Mouse (Mus musculus) megakaryocyte-erythroid progenitor cell, adult 5-6 weeks (primary cell): Measurements from ENCODE around the gene Alppl2. TPM values are rescaled to one million over a fixed set of nuclear protein-coding genes. Genes with fewer than 3 reads are reported as not detected.

Source experiments
- ATAC-seq: replicated peaks from 2 replicates; pipeline ENCODE4 v1.8.0; 2016; ENCODE audit warnings: mild to moderate bottlenecking, inconsistent platforms; ENCODE audit not compliant: severe bottlenecking, poor library complexity, low FRiP score, low TSS enrichment
- total RNA-seq, 2 experiments: library from RNA; stranded (forward) in 1 of 2; stranded (reverse) in 1 of 2; fragments of 200-1000, 215-1000 nt in 1 of 2; fragments of >200 nt in 1 of 2; fragmentation: Nextera tagmentation in 1 of 2; gene quantifications; 2 replicates each; pipeline ENCODE4 v1.2.3; 2014 to 2017

The Alppl2 gene
- total RNA-seq (2014; fragmentation: Nextera tagmentation) (not detected in 2 replicates), total RNA-seq (2017) (not detected in 2 replicates)

DNA sequence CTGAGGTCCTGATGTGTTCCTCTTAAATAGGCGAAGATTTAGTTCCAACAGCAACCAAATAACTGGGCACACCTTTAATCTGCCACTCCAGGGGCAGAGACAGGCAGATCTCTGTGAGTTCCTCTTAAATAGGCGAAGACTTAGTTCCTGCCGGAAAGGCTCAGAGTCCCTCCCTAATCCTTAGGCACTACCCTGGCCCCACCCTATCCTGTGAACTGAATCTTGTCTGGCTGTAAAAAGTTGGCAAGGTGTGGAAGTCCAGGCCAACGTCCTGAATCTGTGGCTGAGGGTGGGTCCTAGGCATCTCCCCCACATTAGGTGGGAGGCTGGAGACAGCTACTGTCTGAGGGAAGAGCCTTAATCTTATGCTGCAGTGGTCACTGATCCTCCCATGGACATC is at the start of gene Alppl2:
Alppl2 (minus strand) TSS at position 101 of the 400 bp plus-strand sequence.
- ATAC-seq: no peak

DNA sequence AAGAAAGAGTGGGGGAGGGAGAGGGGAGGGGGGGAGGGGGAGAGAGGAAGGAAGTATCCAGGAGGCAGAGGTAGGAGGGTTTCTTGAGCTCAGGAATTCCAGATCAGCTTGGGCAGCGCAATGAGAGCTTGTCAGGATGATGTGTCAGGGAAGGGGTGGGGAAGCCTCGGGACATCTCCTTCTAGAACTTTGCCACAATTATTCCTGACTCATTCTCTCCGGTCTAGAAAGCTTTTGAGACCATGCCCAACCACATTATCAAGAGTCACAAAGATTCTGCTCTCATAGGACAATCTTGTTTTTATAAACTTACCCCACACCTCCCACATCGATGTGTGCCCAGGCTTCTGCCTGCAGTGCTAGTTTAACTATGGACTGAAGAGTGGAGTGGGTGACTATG is 42.1 kb upstream of the Alppl2 start:
- no peak for ATAC-seq

DNA sequence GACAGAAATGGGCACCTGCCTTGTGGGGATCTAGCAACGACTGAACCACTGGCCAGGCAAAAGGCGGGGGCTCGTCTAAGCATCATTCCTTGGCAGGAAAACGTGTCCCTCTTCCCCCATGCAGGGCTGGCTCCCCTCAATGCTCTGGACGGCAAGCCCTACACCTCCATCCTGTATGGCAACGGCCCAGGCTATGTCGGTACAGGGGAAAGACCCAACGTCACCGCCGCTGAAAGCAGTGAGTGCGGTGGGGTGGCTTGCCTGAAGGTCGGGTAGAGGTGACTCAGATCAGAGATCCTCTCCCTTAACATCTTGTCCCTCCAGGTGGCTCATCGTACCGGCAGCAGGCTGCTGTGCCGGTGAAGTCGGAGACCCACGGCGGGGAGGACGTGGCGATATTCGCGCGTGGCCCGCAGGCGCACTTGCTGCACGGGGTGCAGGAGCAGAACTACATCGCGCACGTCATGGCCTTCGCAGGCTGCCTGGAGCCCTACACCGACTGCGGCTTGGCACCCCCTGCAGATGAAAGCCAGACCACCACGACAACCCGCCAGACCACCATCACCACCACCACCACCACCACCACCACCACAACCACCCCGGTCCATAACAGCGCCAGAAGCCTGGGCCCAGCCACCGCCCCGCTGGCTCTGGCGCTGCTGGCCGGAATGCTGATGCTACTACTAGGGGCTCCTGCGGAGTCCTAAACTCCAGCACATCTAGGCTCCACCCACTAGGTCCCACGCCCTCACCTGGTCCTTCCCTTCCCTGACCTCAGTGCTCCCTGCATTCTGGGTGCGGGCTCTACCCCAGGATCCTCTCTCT is 37.7 kb upstream of the Alppl2 start:
- ATAC-seq: no peak

DNA sequence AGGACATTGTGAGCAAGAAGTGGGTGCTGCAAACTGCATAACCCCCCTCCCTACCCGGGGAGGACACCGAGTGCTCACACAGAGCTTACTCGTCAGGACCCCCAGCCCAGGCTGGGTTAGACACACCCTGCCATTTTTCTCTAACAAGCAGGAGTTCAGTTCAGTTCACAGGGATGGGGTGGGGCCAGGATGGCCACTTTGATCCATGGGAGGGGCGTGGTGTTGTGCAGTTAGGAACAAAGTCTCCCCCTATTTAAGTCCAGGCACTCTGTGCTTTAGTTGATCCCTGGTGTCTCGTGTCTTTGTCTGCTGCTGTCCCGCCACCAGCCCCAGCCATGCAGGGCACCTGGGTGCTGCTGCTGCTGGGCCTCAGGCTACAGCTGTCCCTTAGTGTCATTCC is 34.9 kb upstream of the Alppl2 start, which contains the start of gene Akp3:
Akp3 (plus strand) TSS at position 301 of the 400 bp plus-strand sequence.
- ATAC-seq: no peak

DNA sequence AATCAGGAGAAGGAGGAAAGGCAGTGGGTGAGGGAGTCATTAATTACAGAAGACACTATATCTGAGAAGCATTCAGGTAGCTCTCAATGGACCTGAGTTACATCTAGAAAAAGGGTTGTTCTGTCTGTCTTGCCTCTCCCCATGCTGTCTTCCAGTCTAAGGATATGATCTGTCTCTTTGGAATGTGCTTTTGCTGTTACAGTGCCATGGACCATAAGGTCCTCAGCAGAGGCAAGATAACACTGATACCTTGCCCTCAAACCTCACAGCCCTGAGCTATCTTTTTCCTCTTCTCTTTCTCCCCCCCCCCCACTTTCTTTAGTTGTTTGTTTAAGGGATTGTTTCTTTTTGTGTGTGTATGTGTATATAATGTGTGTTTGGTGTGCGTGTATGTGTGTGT is 25.1 kb upstream of the Alppl2 start:
- ATAC-seq: no peak

DNA sequence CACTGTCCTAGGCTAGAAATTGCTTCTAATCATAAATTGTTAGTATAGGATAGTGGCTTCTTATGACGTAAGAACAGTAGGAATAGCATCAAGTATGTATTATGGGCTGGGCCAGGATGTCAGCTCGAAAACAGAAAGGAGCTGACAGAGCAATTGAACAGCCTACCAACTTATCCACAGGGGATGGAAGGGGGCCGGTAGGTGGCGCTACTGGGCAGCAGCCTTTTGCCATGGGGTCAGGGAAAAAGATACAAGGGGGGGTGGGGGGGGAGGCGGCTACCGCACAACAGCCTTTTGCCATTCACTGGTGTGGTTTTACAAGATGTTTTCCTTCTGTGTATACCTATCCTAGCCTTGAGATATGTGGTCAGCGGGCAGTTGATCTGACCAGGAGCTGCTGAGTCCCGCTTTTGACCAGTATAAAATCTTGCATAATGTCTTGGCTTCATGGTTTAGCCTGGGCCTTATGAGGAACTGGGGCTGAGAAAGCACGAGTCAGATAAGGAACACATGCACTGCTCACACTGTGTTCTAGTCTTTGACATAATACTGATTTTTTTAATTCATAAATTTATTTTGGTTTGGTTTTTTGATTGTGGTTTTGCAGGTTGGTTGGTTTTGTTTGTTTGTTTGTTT is 22.1 kb upstream of the Alppl2 start:
- no peak for ATAC-seq

DNA sequence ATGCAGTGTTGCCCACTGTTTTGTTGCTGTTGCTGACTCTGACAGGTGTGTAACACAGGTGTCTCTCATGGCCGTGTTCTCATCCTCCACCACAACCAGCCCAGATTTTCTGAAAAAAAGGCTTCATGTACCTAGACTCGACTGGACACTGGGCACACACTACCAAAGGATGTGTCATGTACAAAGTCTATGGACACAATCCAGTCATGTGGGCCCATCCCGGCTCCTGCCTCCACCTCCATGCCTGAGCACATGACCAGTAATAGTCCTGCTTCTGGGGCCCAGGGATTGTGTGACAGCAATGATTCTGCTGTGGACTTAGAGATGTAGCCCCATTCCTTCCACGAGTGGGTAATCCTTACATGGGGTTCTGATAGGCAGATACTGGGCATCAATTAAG is 18.8 kb upstream of the Alppl2 start:
- ATAC-seq: no peak

DNA sequence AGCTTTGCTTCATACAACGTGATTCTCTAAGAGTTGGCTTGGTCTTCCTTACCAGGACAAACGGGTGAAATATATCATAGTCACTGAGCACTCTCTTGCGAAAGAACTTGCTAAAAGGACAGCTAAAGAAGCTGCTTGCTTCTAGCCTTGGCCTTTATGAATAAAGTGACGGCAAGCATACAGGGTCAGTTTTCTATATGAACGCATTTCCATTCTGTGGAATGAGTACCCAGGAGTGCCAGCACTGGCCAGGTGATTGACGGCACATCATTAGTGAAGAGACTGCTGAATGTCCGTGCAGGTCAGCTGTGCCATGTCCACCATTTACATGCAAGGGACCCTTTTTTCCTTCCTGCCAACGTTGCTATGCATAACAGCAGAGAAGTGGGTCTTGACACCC is 16.8 kb upstream of the Alppl2 start:
- no peak for ATAC-seq

DNA sequence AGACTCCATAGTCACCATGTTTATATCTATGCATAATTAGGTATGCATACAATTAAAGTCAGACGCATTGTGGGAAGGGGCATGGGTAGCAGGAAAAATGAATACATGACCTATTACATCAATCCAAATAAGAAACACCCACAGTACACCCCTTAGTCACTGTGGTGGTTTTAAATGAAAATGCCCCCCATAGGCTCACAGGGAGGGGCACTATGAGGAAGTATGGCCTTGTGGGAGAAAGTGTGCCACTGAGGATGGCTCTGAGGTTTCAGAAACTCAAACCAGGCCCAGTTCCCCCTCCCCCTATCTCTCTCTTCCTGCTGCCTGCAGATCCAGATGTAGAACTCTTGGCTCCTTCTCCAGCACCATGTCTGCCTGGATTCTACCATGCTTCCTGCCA is 14.2 kb upstream of the Alppl2 start:
- ATAC-seq: no peak

DNA sequence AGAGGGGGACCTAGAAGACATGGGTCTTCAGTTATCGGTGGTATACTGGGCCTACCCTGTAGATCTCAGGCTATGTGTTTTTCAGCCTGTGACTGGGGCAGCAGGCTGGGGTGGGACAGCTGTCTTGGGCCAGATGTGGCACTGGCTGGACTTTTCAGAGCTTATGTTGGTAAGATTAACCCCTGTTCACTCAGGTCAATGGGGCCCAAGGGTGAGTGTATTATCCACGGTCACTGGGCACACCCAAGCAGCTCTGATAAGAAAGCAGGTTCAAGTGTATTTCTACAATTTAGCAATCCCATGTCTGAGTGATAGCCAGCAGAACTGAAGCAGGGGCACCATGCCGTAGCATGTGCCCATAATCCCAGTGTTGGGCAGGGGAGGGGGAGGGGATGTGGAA is 12.4 kb upstream of the Alppl2 start:
- no peak for ATAC-seq

DNA sequence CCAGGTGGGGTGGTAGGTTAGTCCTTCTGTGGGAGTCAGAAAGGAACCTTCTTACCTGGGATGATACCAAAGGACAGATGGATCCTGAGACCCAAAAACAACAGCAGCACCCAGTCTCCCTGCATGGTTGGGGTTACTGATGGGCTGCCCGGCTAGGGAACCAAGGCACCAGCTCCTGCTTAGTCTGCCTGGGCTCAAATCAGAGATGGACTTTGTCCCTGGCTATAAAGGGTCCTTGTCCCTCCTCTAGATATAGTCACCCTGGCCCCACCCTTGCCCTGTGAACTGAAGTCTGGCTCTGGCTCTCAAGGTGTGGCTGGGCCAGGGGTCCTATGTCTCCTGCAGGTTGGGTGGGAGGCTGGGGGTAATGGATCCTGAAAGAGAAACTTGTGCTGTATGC is 11.7 kb upstream of the Alppl2 start, which contains the start of gene Alpi:
Alpi (minus strand) TSS at position 196 of the 400 bp plus-strand sequence.
- no peak for ATAC-seq

DNA sequence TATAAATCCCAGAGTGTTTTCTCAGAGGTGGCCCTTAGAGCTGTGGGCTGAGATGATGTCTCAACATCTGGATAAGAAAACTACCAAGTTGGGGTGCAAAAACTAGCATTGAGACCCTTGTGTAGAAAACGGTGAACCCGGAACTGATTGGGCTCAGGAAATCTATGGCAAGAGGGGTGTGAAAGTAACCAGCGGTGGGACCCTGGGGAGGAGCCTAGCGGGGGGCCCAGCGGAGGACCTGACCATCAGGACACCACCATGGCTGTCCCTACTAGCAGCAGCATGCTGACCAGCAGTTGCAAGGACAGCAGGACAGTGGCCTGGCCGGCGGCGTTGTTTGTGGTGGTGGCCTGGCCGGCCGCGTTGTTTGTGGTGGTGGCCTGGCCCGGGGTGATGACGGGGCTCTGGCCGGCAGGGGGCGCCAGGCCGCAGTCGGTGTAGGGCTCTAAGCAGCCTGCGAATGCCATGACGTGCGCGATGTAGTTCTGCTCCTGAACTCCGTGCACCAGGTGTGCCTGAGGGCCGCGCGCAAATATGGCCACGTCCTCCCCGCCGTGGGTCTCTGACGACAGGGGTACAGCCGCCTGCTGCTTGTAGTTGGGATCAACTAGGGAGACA is 8.7 kb upstream of the Alppl2 start:
- ATAC-seq: peak; percentile 78

DNA sequence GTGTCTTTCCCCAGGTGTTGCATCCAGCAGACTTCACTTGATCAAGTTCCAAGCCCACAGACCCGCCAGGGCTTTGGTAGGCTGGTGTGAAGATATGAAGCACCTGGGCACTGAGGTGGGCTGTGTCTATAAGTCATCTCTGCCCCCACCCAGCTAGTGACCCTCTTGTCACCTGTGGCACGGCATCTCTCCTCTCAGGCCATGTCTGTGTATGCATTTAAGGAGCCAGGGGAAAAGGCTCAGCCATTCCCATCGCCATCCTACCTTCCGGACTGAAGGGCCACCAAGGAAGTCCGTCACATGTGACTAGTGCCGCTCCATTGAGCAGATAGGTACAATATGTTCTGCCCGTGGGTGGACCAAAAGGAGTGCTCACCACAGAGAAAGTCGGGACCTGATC is 5.9 kb upstream of the Alppl2 start:
- no peak for ATAC-seq

DNA sequence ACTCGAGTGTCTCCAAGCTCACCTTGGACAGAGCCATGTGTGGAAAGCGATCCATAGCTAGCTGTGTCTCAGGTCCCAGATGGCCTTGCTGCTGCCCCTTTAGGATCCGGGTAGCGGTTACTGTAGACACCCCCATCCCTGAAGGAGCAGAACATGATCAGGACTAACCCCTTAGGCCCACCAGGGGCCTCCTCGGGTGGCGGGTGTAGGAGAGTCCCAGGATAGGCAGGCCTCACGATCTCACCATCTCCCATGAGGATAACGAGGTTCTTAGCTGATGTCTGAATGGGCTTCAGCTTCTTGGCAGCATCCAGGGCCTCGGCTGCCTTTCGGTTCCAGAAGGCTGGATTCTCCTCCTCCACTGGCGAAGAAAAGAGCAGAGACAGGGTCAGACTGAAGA is 477 bp downstream of the Alppl2 start:
- ATAC-seq: no peak

DNA sequence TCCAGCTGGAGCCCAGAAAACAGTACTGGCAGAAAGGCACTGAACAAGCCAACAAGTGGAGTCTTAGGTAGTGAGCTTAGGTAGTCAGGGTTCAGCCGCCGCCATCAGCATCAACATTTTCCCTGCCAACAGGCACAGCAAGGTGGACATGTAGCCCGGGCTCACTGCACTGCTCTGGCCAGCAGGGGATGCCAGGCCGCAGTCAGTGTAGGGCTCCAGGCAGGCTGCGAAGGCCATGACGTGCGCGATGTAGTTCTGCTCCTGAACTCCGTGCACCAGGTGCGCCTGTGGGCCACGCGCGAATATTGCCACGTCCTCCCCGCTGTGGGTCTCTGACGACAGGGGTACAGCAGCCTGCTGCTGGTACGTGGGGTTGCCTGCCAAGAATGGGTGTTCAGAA is 2.8 kb downstream of the Alppl2 start:
- peak; percentile 47; the same call in 1 of the 2 replicates for ATAC-seq

DNA sequence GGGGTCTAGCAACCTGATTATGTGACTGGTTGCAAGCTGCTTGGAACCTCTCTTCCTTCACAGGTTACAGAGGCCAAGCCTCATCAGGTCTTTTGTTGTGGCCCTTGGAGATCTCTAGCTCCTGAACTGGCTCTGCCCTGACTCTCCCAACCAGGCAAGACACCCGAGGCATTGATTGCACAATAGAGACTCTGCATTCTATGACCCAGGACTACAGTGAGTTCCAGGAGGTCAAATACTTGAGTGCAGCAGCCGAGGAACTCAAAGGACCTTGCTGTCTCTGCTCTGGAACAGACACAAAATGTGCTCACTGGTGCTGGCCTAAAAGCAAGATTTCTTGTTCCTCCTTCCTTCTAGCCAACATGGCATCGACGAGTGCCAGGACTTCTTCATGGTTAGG is 3.5 kb downstream of the Alppl2 start:
- no peak for ATAC-seq

DNA sequence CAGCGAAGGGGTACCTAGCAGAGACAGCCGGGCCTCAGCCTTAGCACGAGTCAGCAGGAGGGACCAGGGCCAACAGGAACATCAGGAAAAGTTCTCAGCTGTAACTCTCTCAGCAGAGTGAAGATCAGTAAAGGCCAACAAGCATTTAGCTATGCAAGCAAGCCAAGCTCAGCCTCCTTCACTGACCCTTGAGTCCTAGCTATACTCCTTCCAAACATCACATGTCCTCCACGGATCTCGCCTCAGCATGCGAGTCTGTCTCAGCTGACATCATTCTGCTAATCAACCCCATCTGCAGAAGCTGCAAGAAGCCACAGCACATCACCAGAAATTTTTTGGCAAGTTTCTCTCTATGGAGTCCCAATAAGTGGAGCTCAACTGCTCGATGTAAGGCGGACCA is 16.0 kb downstream of the Alppl2 start:
- no peak for ATAC-seq

DNA sequence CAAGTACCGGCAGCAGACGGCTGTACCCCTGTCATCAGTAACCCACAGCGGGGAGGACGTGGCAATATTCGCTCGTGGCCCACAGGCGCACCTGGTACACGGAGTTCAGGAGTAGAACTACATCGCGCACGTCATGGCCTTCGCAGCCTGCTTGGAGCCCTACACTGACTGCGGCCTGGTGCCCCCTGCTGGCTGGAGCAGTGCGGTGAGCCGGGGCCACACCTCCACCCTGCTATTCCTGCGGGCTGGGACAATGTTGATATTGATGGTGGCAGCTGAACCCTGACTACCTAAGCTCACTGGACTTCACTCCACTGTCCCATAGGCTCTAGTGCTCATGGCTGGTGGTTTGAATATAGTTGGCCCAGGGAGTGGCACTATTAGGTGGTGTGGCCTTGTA is 19.0 kb downstream of the Alppl2 start:
- peak; percentile 89 for ATAC-seq

DNA sequence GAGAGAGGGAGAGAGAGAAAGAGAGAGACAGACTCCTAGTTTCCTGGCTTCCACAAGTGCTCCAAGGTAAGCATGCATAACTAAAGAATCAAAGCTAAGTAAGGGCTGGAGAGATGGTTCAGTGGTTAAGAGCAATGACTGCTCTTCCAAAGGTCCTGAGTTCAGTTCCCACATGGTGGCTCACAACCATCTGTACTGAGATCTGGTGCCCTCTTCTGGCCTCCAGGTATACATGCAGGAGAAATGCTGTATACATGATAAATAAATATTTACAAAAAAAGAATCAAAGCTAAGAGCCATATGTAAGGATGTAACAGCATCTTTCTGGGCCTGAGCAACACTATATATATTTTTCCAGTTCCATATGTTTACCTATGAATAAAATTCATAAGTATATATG is 28.8 kb downstream of the Alppl2 start:
- ATAC-seq: no peak

DNA sequence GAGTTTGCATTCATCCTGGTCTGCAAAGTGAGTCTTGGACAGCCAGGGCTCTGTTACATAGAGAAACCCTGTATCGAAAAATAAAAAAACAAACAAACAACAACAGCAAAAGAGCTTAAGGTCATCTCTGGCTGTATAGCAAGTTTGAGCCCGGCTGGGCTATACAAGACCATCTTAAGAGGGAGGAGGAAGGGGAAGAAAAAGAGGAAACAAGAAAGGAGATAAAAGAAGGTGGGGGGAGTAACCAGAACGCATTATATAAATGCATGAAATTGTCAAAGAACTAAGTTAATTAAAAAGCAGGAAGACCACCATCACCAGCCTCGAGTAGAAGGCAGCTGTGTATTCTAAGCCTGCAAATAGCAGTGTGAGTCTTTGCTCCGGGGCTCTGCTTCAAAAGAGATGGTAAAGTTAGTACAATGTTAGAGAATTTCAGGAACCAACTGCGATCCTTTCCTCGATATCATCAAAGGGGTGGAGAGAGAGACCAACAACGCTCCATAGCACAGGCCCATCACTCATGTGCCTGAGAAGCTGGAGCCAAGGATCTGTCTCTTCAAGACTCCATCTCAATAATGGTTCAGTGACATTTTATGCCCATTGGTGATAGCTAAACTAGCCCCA is 30.6 kb downstream of the Alppl2 start:
- no peak for ATAC-seq
